Mouse (Mus musculus): ENCODE measurements at regions not wholly inside any gene's neighbourhood (a gene's known extent, or its start where the extent isn't known, plus 50 kb on each side); places are given as distances from the start of the nearest gene placed in this dataset.

GRCm38 (mm10) chr12:110026033-110026750 is 252.7 kb upstream of the Dio3 start:
- TF ChIP-seq CTCF (IDR thresholded peaks at IDR 0.05) = no peak
- no peak for TF ChIP-seq POLR2A (IDR thresholded peaks at IDR 0.05; ENCODE audit: insufficient read depth, low read depth, low read length)
